Mouse (Mus musculus): ENCODE results near the gene Ercc1. TPM values are rescaled to one million over a fixed set of nuclear protein-coding genes. Genes with fewer than 3 reads are reported as not detected.

Ercc1 gene
- not detected for polyA plus RNA-seq (2014; fragmentation: Illumina TruSeq; extraction: RNeasy Lipid Tissue Mini Kit (QIAGEN cat#74804); ENCODE audit: low replicate concordance)

GRCm38 (mm10) chr7:19344237-19344847 lies at the start of gene Ercc1:
TSS of gene Ercc1 (plus strand) at chr7:19344778.

GRCm38 (mm10) chr7:19309884-19310641 lies 34.5 kb upstream of the Ercc1 start, which contains the start of gene Fosb:
TSS of gene Fosb (minus strand) at chr7:19310051.

GRCm38 (mm10) chr7:19359299-19359891 lies 14.8 kb downstream of the Ercc1 start, which contains the start of the genes Cd3eap and Ppp1r13l:
TSS of gene Cd3eap (minus strand) at chr7:19359483.
TSS of gene Ppp1r13l (plus strand) at chr7:19359749.

GRCm38 (mm10) chr7:19381377-19382165 lies 37.0 kb downstream of the Ercc1 start, which contains the start of gene Ercc2:
TSS of gene Ercc2 (plus strand) at chr7:19382010.

GRCm38 (mm10) chr7:19403731-19404296 lies 59.2 kb downstream of the Ercc1 start, which contains the start of gene Klc3:
TSS of gene Klc3 (minus strand) at chr7:19404104.

GRCm38 (mm10) chr7:19404476-19404875 lies 59.9 kb downstream of the Ercc1 start, which contains the start of gene Ckm:
TSS of gene Ckm (plus strand) at chr7:19404776.

Other genes starting within 250 kb of the Ercc1 start
- not detected for gene Gm4969, start 226.4 kb upstream of the Ercc1 start, polyA plus RNA-seq (2014; fragmentation: Illumina TruSeq; extraction: RNeasy Lipid Tissue Mini Kit (QIAGEN cat#74804); ENCODE audit: low replicate concordance)
- gene Fbxo46, start 224.9 kb upstream of the Ercc1 start, polyA plus RNA-seq (2014; fragmentation: Illumina TruSeq; extraction: RNeasy Lipid Tissue Mini Kit (QIAGEN cat#74804); ENCODE audit: low replicate concordance), result 0.48 TPM
- 2.7 TPM for gene Qpctl, start 195.5 kb upstream of the Ercc1 start, polyA plus RNA-seq (2014; fragmentation: Illumina TruSeq; extraction: RNeasy Lipid Tissue Mini Kit (QIAGEN cat#74804); ENCODE audit: low replicate concordance)
- gene Snrpd2, start 195.1 kb upstream of the Ercc1 start, polyA plus RNA-seq (2014; fragmentation: Illumina TruSeq; extraction: RNeasy Lipid Tissue Mini Kit (QIAGEN cat#74804); ENCODE audit: low replicate concordance), result 1.3 TPM
- 0.22 TPM for gene Gipr, start 178.7 kb upstream of the Ercc1 start, polyA plus RNA-seq (2014; fragmentation: Illumina TruSeq; extraction: RNeasy Lipid Tissue Mini Kit (QIAGEN cat#74804); ENCODE audit: low replicate concordance)
- gene Eml2, start 168.4 kb upstream of the Ercc1 start, polyA plus RNA-seq (2014; fragmentation: Illumina TruSeq; extraction: RNeasy Lipid Tissue Mini Kit (QIAGEN cat#74804); ENCODE audit: low replicate concordance), result not detected
- gene Gpr4, start 132.2 kb upstream of the Ercc1 start, polyA plus RNA-seq (2014; fragmentation: Illumina TruSeq; extraction: RNeasy Lipid Tissue Mini Kit (QIAGEN cat#74804); ENCODE audit: low replicate concordance), result 1.4 TPM
- 6.8 TPM for gene Opa3, start 116.4 kb upstream of the Ercc1 start, polyA plus RNA-seq (2014; fragmentation: Illumina TruSeq; extraction: RNeasy Lipid Tissue Mini Kit (QIAGEN cat#74804); ENCODE audit: low replicate concordance)
- gene Vasp, start 73.0 kb upstream of the Ercc1 start, polyA plus RNA-seq (2014; fragmentation: Illumina TruSeq; extraction: RNeasy Lipid Tissue Mini Kit (QIAGEN cat#74804); ENCODE audit: low replicate concordance), result 48.9 TPM
- gene Ppm1n, start 64.7 kb upstream of the Ercc1 start, polyA plus RNA-seq (2014; fragmentation: Illumina TruSeq; extraction: RNeasy Lipid Tissue Mini Kit (QIAGEN cat#74804); ENCODE audit: low replicate concordance), result 4.2 TPM
- not detected for gene Rtn2, start 62.2 kb upstream of the Ercc1 start, polyA plus RNA-seq (2014; fragmentation: Illumina TruSeq; extraction: RNeasy Lipid Tissue Mini Kit (QIAGEN cat#74804); ENCODE audit: low replicate concordance)
- 0.67 TPM for gene Fosb, start 34.7 kb upstream of the Ercc1 start, polyA plus RNA-seq (2014; fragmentation: Illumina TruSeq; extraction: RNeasy Lipid Tissue Mini Kit (QIAGEN cat#74804); ENCODE audit: low replicate concordance)
- 0.26 TPM for gene Cd3eap, start 14.7 kb downstream of the Ercc1 start, polyA plus RNA-seq (2014; fragmentation: Illumina TruSeq; extraction: RNeasy Lipid Tissue Mini Kit (QIAGEN cat#74804); ENCODE audit: low replicate concordance)
- not detected for gene Ppp1r13l, start 15.0 kb downstream of the Ercc1 start, polyA plus RNA-seq (2014; fragmentation: Illumina TruSeq; extraction: RNeasy Lipid Tissue Mini Kit (QIAGEN cat#74804); ENCODE audit: low replicate concordance)
- gene Ercc2, start 37.2 kb downstream of the Ercc1 start, polyA plus RNA-seq (2014; fragmentation: Illumina TruSeq; extraction: RNeasy Lipid Tissue Mini Kit (QIAGEN cat#74804); ENCODE audit: low replicate concordance), result not detected
- not detected for gene Klc3, start 59.3 kb downstream of the Ercc1 start, polyA plus RNA-seq (2014; fragmentation: Illumina TruSeq; extraction: RNeasy Lipid Tissue Mini Kit (QIAGEN cat#74804); ENCODE audit: low replicate concordance)
- gene Ckm, start 60.0 kb downstream of the Ercc1 start, polyA plus RNA-seq (2014; fragmentation: Illumina TruSeq; extraction: RNeasy Lipid Tissue Mini Kit (QIAGEN cat#74804); ENCODE audit: low replicate concordance), result not detected
- 0.19 TPM for gene Mark4, start 114.0 kb downstream of the Ercc1 start, polyA plus RNA-seq (2014; fragmentation: Illumina TruSeq; extraction: RNeasy Lipid Tissue Mini Kit (QIAGEN cat#74804); ENCODE audit: low replicate concordance)
- not detected for gene Exoc3l2, start 118.6 kb downstream of the Ercc1 start, polyA plus RNA-seq (2014; fragmentation: Illumina TruSeq; extraction: RNeasy Lipid Tissue Mini Kit (QIAGEN cat#74804); ENCODE audit: low replicate concordance)
- 3.4 TPM for gene Bloc1s3, start 163.6 kb downstream of the Ercc1 start, polyA plus RNA-seq (2014; fragmentation: Illumina TruSeq; extraction: RNeasy Lipid Tissue Mini Kit (QIAGEN cat#74804); ENCODE audit: low replicate concordance)
- not detected for gene Trappc6a, start 163.6 kb downstream of the Ercc1 start, polyA plus RNA-seq (2014; fragmentation: Illumina TruSeq; extraction: RNeasy Lipid Tissue Mini Kit (QIAGEN cat#74804); ENCODE audit: low replicate concordance)
- gene Nkpd1, start 173.1 kb downstream of the Ercc1 start, polyA plus RNA-seq (2014; fragmentation: Illumina TruSeq; extraction: RNeasy Lipid Tissue Mini Kit (QIAGEN cat#74804); ENCODE audit: low replicate concordance), result not detected
- 0.22 TPM for gene Ppp1r37, start 218.3 kb downstream of the Ercc1 start, polyA plus RNA-seq (2014; fragmentation: Illumina TruSeq; extraction: RNeasy Lipid Tissue Mini Kit (QIAGEN cat#74804); ENCODE audit: low replicate concordance)
- gene Zfp296, start 232.5 kb downstream of the Ercc1 start, polyA plus RNA-seq (2014; fragmentation: Illumina TruSeq; extraction: RNeasy Lipid Tissue Mini Kit (QIAGEN cat#74804); ENCODE audit: low replicate concordance), result not detected
- 6.5 TPM for gene Gemin7, start 232.8 kb downstream of the Ercc1 start, polyA plus RNA-seq (2014; fragmentation: Illumina TruSeq; extraction: RNeasy Lipid Tissue Mini Kit (QIAGEN cat#74804); ENCODE audit: low replicate concordance)

Data from small intestine, adult 10 weeks (tissue).